ENCODE assay signal across 23 mouse cellular contexts in genomic region chr4:141101291-141101690, GRCm38 (mm10). TPM values are rescaled to one million over a fixed set of nuclear protein-coding genes. Genes with fewer than 3 reads are reported as not detected.
A peak's percentile ranks its signal among the peaks of the same experiment; 100 is the strongest.
DNase-seq lines count a peak whose midpoint lies in the region; TF ChIP-seq lines count a peak whose summit lies in the region.
"Had no signal": no experiment of that assay in that cellular context is flagged by ENCODE, and none has a peak within 500 bp of the region (broad histone marks: within the 10 kb centered on the region; RNA-seq: fewer than 3 reads in every experiment).

No protein-coding gene starts in this region.

- no peak overlapping the region for H3K27ac ChIP-seq in ES-Bruce4 (ENCODE audit: insufficient read depth, low read length)
- H3K27ac ChIP-seq: embryonic facial prominence, embryonic 13.5 days; embryonic facial prominence, embryonic 15.5 days; forebrain, embryonic 10.5 days; forebrain, embryonic 12.5 days had no signal

- H3K9ac ChIP-seq in ES-Bruce4 (ENCODE audit: low read depth, poor library complexity, severe bottlenecking): no peak overlapping the region
- H3K9ac ChIP-seq: embryonic facial prominence, embryonic 13.5 days; embryonic facial prominence, embryonic 15.5 days; forebrain, embryonic 12.5 days had no signal

- H3K27me3 ChIP-seq in ES-Bruce4 (ENCODE audit: control insufficient read depth, insufficient read depth, low read length, poor library complexity, severe bottlenecking): no peaks in the 10 kb centered on the region
- H3K27me3 ChIP-seq: embryonic facial prominence, embryonic 13.5 days; embryonic facial prominence, embryonic 15.5 days; forebrain, embryonic 12.5 days; Patski had no signal

- H3K36me3 ChIP-seq in ES-Bruce4 (ENCODE audit: control insufficient read depth, insufficient read depth, low read length, poor library complexity, severe bottlenecking): no peaks in the 10 kb centered on the region
- H3K36me3 ChIP-seq: embryonic facial prominence, embryonic 13.5 days; embryonic facial prominence, embryonic 15.5 days; forebrain, embryonic 10.5 days; forebrain, embryonic 12.5 days; G1E had no signal

- no peaks in the 10 kb centered on the region for H3K9me3 ChIP-seq in ES-Bruce4 (replicated peaks; ENCODE audit: control insufficient read depth, insufficient read depth, low read length, poor library complexity, severe bottlenecking)
- H3K9me3 ChIP-seq: embryonic facial prominence, embryonic 13.5 days; embryonic facial prominence, embryonic 15.5 days; forebrain, embryonic 10.5 days; forebrain, embryonic 12.5 days had no signal

- no peak for TF ChIP-seq CTCF in ES-Bruce4 (IDR thresholded peaks at IDR 0.05; ENCODE audit: low read depth, low read length)

- peaks cover 2% of the 10 kb centered on the region for H3K4me1 ChIP-seq in ES-Bruce4 (ENCODE audit: control insufficient read depth, insufficient read depth, low read length)
- H3K4me1 ChIP-seq: embryonic facial prominence, embryonic 15.5 days had no signal

- TF ChIP-seq POLR2A in ES-Bruce4 (IDR thresholded peaks at IDR 0.05; ENCODE audit: insufficient read depth, low read length): no peak

- TF ChIP-seq EP300 in ES-Bruce4 (IDR thresholded peaks at IDR 0.05; ENCODE audit: insufficient read depth, low read depth, low read length): no peak

- DNase-seq in ES-CJ7 (ENCODE audit: low read depth, low spot score): peak; percentile 70
- peak; percentile 70 for DNase-seq in R1 (ENCODE audit: low read depth, low spot score)
- DNase-seq in embryo, embryonic 9.5 days (ENCODE audit: extremely low spot score): no peak
- no peak for DNase-seq in heart, postnatal 4 days
- DNase-seq in lung, postnatal 10 days: no peak
- DNase-seq: adrenal gland, adult 8-10 months; cerebellum, adult 11-12 months; cerebellum, adult 2 months; cerebellum, adult 9-10 months; cerebellum, postnatal 25 days had no signal

- H3K4me3 ChIP-seq in ES-Bruce4 (ENCODE audit: low read depth, low read length): peak overlapping the region; percentile 22; the same call in 1 of the 2 replicates
- H3K4me3 ChIP-seq: embryonic facial prominence, embryonic 13.5 days; embryonic facial prominence, embryonic 15.5 days; erythroblast, embryonic 14.5 days; forebrain, embryonic 10.5 days; forebrain, embryonic 12.5 days had no signal

RNA-seq across cellular contexts. Expression of gene Spata21, which starts 13.2 kb away (rescaled TPM):
- polyA plus RNA-seq in ES-Bruce4 (2011; ENCODE audit: insufficient read depth, insufficient read length, low read depth, missing spikeins): 0.67 TPM in 1 of 2 replicates, not detected in the other
- total RNA-seq in heart, postnatal 4 days (2021): not detected
- total RNA-seq: adrenal gland, adult 18-20 months; adrenal gland, adult 8-10 months; adrenal gland, postnatal 14 days; adrenal gland, postnatal 36 days; G1E had no signal
- polyA plus RNA-seq: C2C12; embryonic facial prominence, embryonic 11.5 days; erythroblast, embryonic 14.5 days; G1E; Patski had no signal

RNA-seq across cellular contexts. Expression of gene Necap2, which starts 23.1 kb away (rescaled TPM):
- polyA plus RNA-seq in ES-Bruce4 (2011; ENCODE audit: insufficient read depth, insufficient read length, low read depth, missing spikeins): 27.7 and 34.6 TPM in 2 replicates
- 10 to 100 TPM; 33.7 to 35.8 TPM for total RNA-seq in heart, postnatal 4 days (2021)

RNA-seq across cellular contexts. Expression of gene Szrd1, which starts 38.3 kb away (rescaled TPM):
- 122 and 136 TPM in 2 replicates for polyA plus RNA-seq in ES-Bruce4 (2011; ENCODE audit: insufficient read depth, insufficient read length, low read depth, missing spikeins)
- 100 to 1,000 TPM; 103 to 107 TPM for total RNA-seq in heart, postnatal 4 days (2021)

RNA-seq across cellular contexts. Expression of gene Crocc, which starts 40.9 kb away (rescaled TPM):
- polyA plus RNA-seq in ES-Bruce4 (2011; ENCODE audit: insufficient read depth, insufficient read length, low read depth, missing spikeins): 35.0 TPM in 2 replicates
- total RNA-seq in heart, postnatal 4 days (2021): 1 to 10 TPM; 8.2 to 8.3 TPM

RNA-seq across cellular contexts. Expression of gene Fbxo42, which starts 46.4 kb away (rescaled TPM):
- polyA plus RNA-seq in ES-Bruce4 (2011; ENCODE audit: insufficient read depth, insufficient read length, low read depth, missing spikeins): 24.6 and 31.8 TPM in 2 replicates
- total RNA-seq in heart, postnatal 4 days (2021): 10 to 100 TPM; 13.9 to 14.9 TPM

Comparison
In these comparisons a context has a peak if more than half of its experiments do, and no peak if none do; other contexts are left out.
1. DNase-seq: peak in ES-CJ7 (single experiment) and R1 (single experiment); none in embryo, embryonic 9.5 days (single experiment), heart, postnatal 4 days (single experiment) and lung, postnatal 10 days (single experiment).